Mouse (Mus musculus) stomach, embryonic 14.5 days (tissue): Measurements from ENCODE around the gene Sdhc. TPM values are rescaled to one million over a fixed set of nuclear protein-coding genes. Genes with fewer than 3 reads are reported as not detected.
A peak's percentile ranks its signal among the peaks of the same experiment; 100 is the strongest.
"Not testable (repeated sequence)": the region's sequence is repeated elsewhere in the genome, so short reads cannot be mapped to it uniquely, and the experiment has no call there.

Experiments
- ATAC-seq: fragments of 200-750 bp; cut with Nextera tagmentation; 2 replicates; pipeline ENCODE4 v1.8.0; 2017; ENCODE audit warnings: low read depth, moderate TSS enrichment; ENCODE audit not compliant: insufficient number of reproducible peaks, insufficient read depth, low FRiP score
- H3K27ac ChIP-seq: fragments of 300-500 bp; sonication (generic); 2 replicates; pipeline ENCODE4 v1.5.1; 2014; ENCODE audit warnings: mild to moderate bottlenecking, low read length, moderate library complexity, mixed read lengths
- H3K27me3 ChIP-seq: fragments of 300-500 bp; sonication (generic); 2 replicates; pipeline ENCODE4 v1.6.1; 2014; ENCODE audit warnings: low read length, control low read depth, mixed read lengths; ENCODE audit not compliant: control insufficient read depth, insufficient read depth
- H3K36me3 ChIP-seq: fragments of 300-500 bp; sonication (generic); 2 replicates; pipeline ENCODE4 v1.6.1; 2014; ENCODE audit warnings: mild to moderate bottlenecking, control low read depth, low read length, moderate library complexity, mixed read lengths; ENCODE audit not compliant: control insufficient read depth, insufficient read depth
- H3K4me1 ChIP-seq: fragments of 300-500 bp; sonication (generic); 2 replicates; pipeline ENCODE4 v1.6.1; 2014; ENCODE audit warnings: low read length, control low read depth, mixed read lengths; ENCODE audit not compliant: control insufficient read depth, insufficient read depth
- H3K4me2 ChIP-seq: fragments of 300-500 bp; sonication (generic); replicated peaks from 2 replicates; pipeline ENCODE4 v1.6.1; 2014; ENCODE audit warnings: low read depth, low read length, control low read depth
- H3K4me3 ChIP-seq: fragments of 300-500 bp; sonication (generic); 2 replicates; pipeline ENCODE4 v1.5.1; 2014; ENCODE audit warnings: low read depth, low read length, control low read depth
- H3K9ac ChIP-seq: fragments of 300-500 bp; sonication (generic); replicated peaks from 2 replicates; pipeline ENCODE4 v1.6.1; 2014; ENCODE audit warnings: low read depth, mild to moderate bottlenecking, control low read depth, low read length, moderate library complexity, mixed read lengths
- H3K9me3 ChIP-seq: fragments of 300-500 bp; sonication (generic); 2 replicates; pipeline ENCODE4 v1.6.1; 2016; ENCODE audit warnings: low read depth, low read length, control low read depth; ENCODE audit not compliant: control insufficient read depth
- WGBS: fragments of 180-500 bp; shearing (Covaris S2); extraction: QIAGEN DNeasy Blood & Tissue Kit; methylation state at CpG from one replicate; pipeline ENCODE4 v1.1.7; 2014; 5-methylcytosine and 5-hydroxymethylcytosine counted together
- microRNA-seq: library from miRNA; unstranded; fragments of <30 nt; microRNA quantifications from one replicate; pipeline ENCODE4, GENCODE M21; 2016
- polyA plus RNA-seq: library from polyadenylated mRNA; unstranded; fragments of >200 nt; fragmentation: Nextera tagmentation; extraction: Ambion mirVana; gene quantifications from 2 replicates; pipeline ENCODE4 v1.2.1, GENCODE M21; 2014

The Sdhc gene
- polyA plus RNA-seq, 1 experiment from 2014 or later, result 311 TPM

GRCm38 (mm10) chr1:171078419-171078818, 72.0 kb downstream of the Sdhc start:
- not testable (repeated sequence) for H3K4me1 ChIP-seq, ATAC-seq, H3K27ac ChIP-seq, H3K9me3 ChIP-seq, H3K27me3 ChIP-seq, H3K36me3 ChIP-seq, H3K9ac ChIP-seq
- Histone ChIP-seq H3K4me2 (0 out of 2 replicates have a peak overlapping the region, but pooled peaks have one; percentile 5), H3K4me3 (0 out of 2 replicates have a peak overlapping the region, but pooled peaks have one; percentile 6)
- 18% methylated on average over 12 of the region's 12 CpGs for WGBS

GRCm38 (mm10) chr1:171077955-171078354, 72.4 kb downstream of the Sdhc start:
- H3K4me2 ChIP-seq, result peak overlapping the region; percentile 30; the same call in 1 of the 2 replicates
- H3K36me3 ChIP-seq, H3K27me3 ChIP-seq, H3K9me3 ChIP-seq, H3K4me1 ChIP-seq, H3K4me3 ChIP-seq, H3K27ac ChIP-seq, H3K9ac ChIP-seq: not testable (repeated sequence)
- ATAC-seq, result 0 out of 2 replicates have a peak, but pooled peaks have one; percentile 4
- 5% methylated on average over 15 of the region's 27 CpGs for WGBS

GRCm38 (mm10) chr1:171077192-171077591, 73.2 kb downstream of the Sdhc start:
- H3K27me3 ChIP-seq, H3K9me3 ChIP-seq, H3K4me3 ChIP-seq, H3K4me2 ChIP-seq, H3K27ac ChIP-seq, H3K9ac ChIP-seq, H3K36me3 ChIP-seq, H3K4me1 ChIP-seq, ATAC-seq: not testable (repeated sequence)
- WGBS, result 42% methylated on average over 5 of the region's 5 CpGs

Small RNA genes within 50 kb of the gene (microRNA-seq; reads per million reads assigned to microRNA genes)
- not detected for gene Gm27844

Other genes with a start within 250 kb of the Sdhc start
- not detected in 2 replicates for gene Fcrlb, start 237.7 kb downstream of the Sdhc start, polyA plus RNA-seq
- 0.18 TPM in 1 of 2 replicates, not detected in the other for gene Fcrla, start 223.0 kb downstream of the Sdhc start, polyA plus RNA-seq
- gene Fcgr2b, start 174.1 kb downstream of the Sdhc start, polyA plus RNA-seq, result 1.4 and 1.7 TPM in 2 replicates
- gene Fcgr4, start 131.7 kb downstream of the Sdhc start, polyA plus RNA-seq, result 0.74 and 0.91 TPM in 2 replicates
- 11.1 and 14.8 TPM in 2 replicates for gene Fcgr3, start 85.7 kb downstream of the Sdhc start, polyA plus RNA-seq
- gene Cfap126, start 36.7 kb downstream of the Sdhc start, polyA plus RNA-seq, result 2.6 and 2.8 TPM in 2 replicates
- gene Mpz, start 108 bp upstream of the Sdhc start, polyA plus RNA-seq, result 1.9 and 2.0 TPM in 2 replicates
- gene Pcp4l1, start 45.7 kb upstream of the Sdhc start, polyA plus RNA-seq, result 35.6 and 39.6 TPM in 2 replicates
- gene Nr1i3, start 63.4 kb upstream of the Sdhc start, polyA plus RNA-seq, result 0.17 and 0.30 TPM in 2 replicates
- gene Tomm40l, start 71.9 kb upstream of the Sdhc start, polyA plus RNA-seq, result 25.0 and 28.2 TPM in 2 replicates
- gene Apoa2, start 74.5 kb upstream of the Sdhc start, polyA plus RNA-seq, result 3.9 and 7.3 TPM in 2 replicates
- gene Fcer1g, start 83.8 kb upstream of the Sdhc start, polyA plus RNA-seq, result 52.5 and 58.4 TPM in 2 replicates
- gene Adamts4, start 99.8 kb upstream of the Sdhc start, polyA plus RNA-seq, result 5.3 and 6.3 TPM in 2 replicates
- 219 and 234 TPM in 2 replicates for gene Ndufs2, start 100.8 kb upstream of the Sdhc start, polyA plus RNA-seq
- gene B4galt3, start 119.7 kb upstream of the Sdhc start, polyA plus RNA-seq, result 81.1 and 87.0 TPM in 2 replicates
- 56.7 and 57.7 TPM in 2 replicates for gene Ppox, start 130.6 kb upstream of the Sdhc start, polyA plus RNA-seq
- gene Usp21, start 137.4 kb upstream of the Sdhc start, polyA plus RNA-seq, result 68.8 and 70.6 TPM in 2 replicates
- gene Ufc1, start 144.4 kb upstream of the Sdhc start, polyA plus RNA-seq, result 118 and 130 TPM in 2 replicates
- gene Dedd, start 178.5 kb upstream of the Sdhc start, polyA plus RNA-seq, result 48.8 and 54.1 TPM in 2 replicates
- gene Nit1, start 195.0 kb upstream of the Sdhc start, polyA plus RNA-seq, result 37.1 and 40.8 TPM in 2 replicates
- gene Pfdn2, start 195.1 kb upstream of the Sdhc start, polyA plus RNA-seq, result 44.7 TPM in 2 replicates
- 1.5 and 1.6 TPM in 2 replicates for gene Klhdc9, start 210.2 kb upstream of the Sdhc start, polyA plus RNA-seq
- 10.7 and 13.7 TPM in 2 replicates for gene Nectin4, start 219.5 kb upstream of the Sdhc start, polyA plus RNA-seq
- gene Arhgap30, start 238.4 kb upstream of the Sdhc start, polyA plus RNA-seq, result 0.67 and 1.3 TPM in 2 replicates